Mouse (Mus musculus) hindbrain, postnatal 0 days (tissue): ENCODE results near the gene Vgf. TPM values are rescaled to one million over a fixed set of nuclear protein-coding genes. Genes with fewer than 3 reads are reported as not detected.

Source experiments
- ATAC-seq: fragments of 200-750 bp; cut with Nextera tagmentation; 2 replicates; pipeline ENCODE4 v1.8.0; 2017; ENCODE audit warnings: mild to moderate bottlenecking, moderate TSS enrichment, moderate library complexity
- DNase-seq: peaks from one replicate; pipeline ENCODE4 v3.0.0-alpha.2; 2015; ENCODE audit warnings: low spot score
- H3K27ac ChIP-seq: fragments of 300-500 bp; sonication (generic); 2 replicates; pipeline ENCODE4 v1.5.1; 2014; ENCODE audit warnings: mild to moderate bottlenecking
- H3K27me3 ChIP-seq: fragments of 300-500 bp; sonication (generic); 2 replicates; pipeline ENCODE4 v1.6.1; 2014; ENCODE audit warnings: low read length, mixed read lengths; ENCODE audit not compliant: insufficient read depth
- H3K36me3 ChIP-seq: fragments of 300-500 bp; sonication (generic); 2 replicates; pipeline ENCODE4 v1.6.1; 2014; ENCODE audit warnings: low read length, mixed read lengths; ENCODE audit not compliant: insufficient read depth
- H3K4me1 ChIP-seq: fragments of 300-500 bp; sonication (generic); 2 replicates; pipeline ENCODE4 v1.6.1; 2014; ENCODE audit warnings: antibody characterized with exemption, low read length, mixed read lengths; ENCODE audit not compliant: insufficient read depth
- H3K4me2 ChIP-seq: fragments of 300-500 bp; sonication (generic); 2 replicates; pipeline ENCODE4 v1.6.1; 2014; ENCODE audit warnings: low read depth, mild to moderate bottlenecking, low read length, moderate library complexity, mixed read lengths
- H3K4me3 ChIP-seq: fragments of 300-500 bp; sonication (generic); 2 replicates; pipeline ENCODE4 v1.5.1; 2014; ENCODE audit warnings: low read length
- H3K9ac ChIP-seq: fragments of 300-500 bp; sonication (generic); replicated peaks from 2 replicates; pipeline ENCODE4 v1.6.1; 2014; ENCODE audit warnings: mild to moderate bottlenecking, low read length, moderate library complexity, mixed read lengths
- H3K9me3 ChIP-seq: fragments of 300-500 bp; sonication (generic); 2 replicates; pipeline ENCODE4 v1.6.1; 2016; ENCODE audit warnings: low read length, mixed read lengths
- CTCF ChIP-seq: IDR thresholded peaks from 2 replicates; pipeline ENCODE4 v1.5.1; 2016; ENCODE audit warnings: antibody characterized with exemption, control low read depth, low read depth
- WGBS: fragments of 180-500 bp; shearing (Covaris S2); extraction: QIAGEN DNeasy Blood & Tissue Kit; methylation state at CpG from one replicate; pipeline ENCODE4 v1.1.7; 2014; 5-methylcytosine and 5-hydroxymethylcytosine counted together
- polyA plus RNA-seq: library from polyadenylated mRNA; unstranded; fragments of >200 nt; fragmentation: Nextera tagmentation; extraction: Ambion mirVana; gene quantifications from 2 replicates; pipeline ENCODE4 v1.2.1, GENCODE M21; 2015
- total RNA-seq: library from RNA; depleted of rRNA; stranded (reverse); fragments of >200 nt; gene quantifications from 2 replicates; pipeline ENCODE4 v1.2.3, GENCODE M21; 2014

Vgf gene
- total and polyA plus RNA-seq, 2 experiments from 2014 or later, result 45.9 to 136 TPM

GRCm38 (mm10) chr5:137009988-137010387, 16.2 kb upstream of the Vgf start:
- peak; percentile 70 for DNase-seq
- WGBS, result 31% methylated on average over 3 of the region's 3 CpGs

GRCm38 (mm10) chr5:137012401-137012950, 13.7 kb upstream of the Vgf start:
- H3K4me3 ChIP-seq, result no peak overlapping the region
- 75% methylated on average over 15 of the region's 15 CpGs for WGBS
- no peak overlapping the region for H3K4me2 ChIP-seq
- DNase-seq, result no peak
- no peak for TF ChIP-seq CTCF
- H3K36me3 ChIP-seq, result no peaks in the 10 kb centered on the region
- H3K9ac ChIP-seq, result no peak overlapping the region
- no peaks in the 10 kb centered on the region for H3K4me1 ChIP-seq
- no peak overlapping the region for H3K27ac ChIP-seq
- H3K27me3 ChIP-seq, result no peaks in the 10 kb centered on the region
- H3K9me3 ChIP-seq, result no peaks in the 10 kb centered on the region
- no peak for ATAC-seq

More at GRCm38 (mm10) chr5:137009988-137010387, 16.2 kb upstream of the Vgf start:
- no peak overlapping the region for H3K4me2 ChIP-seq
- no peak overlapping the region for H3K27ac ChIP-seq
- H3K4me3 ChIP-seq, result no peak overlapping the region
- H3K36me3 ChIP-seq, result no peaks in the 10 kb centered on the region
- no peak overlapping the region for H3K9ac ChIP-seq
- no peak; the same call in 1 of the 2 replicates for ATAC-seq
- no peaks in the 10 kb centered on the region for H3K9me3 ChIP-seq
- no peaks in the 10 kb centered on the region for H3K4me1 ChIP-seq
- TF ChIP-seq CTCF, result peak; percentile 70
- no peaks in the 10 kb centered on the region for H3K27me3 ChIP-seq

GRCm38 (mm10) chr5:137015913-137016312, 10.3 kb upstream of the Vgf start:
- H3K9me3 ChIP-seq, result no peaks in the 10 kb centered on the region
- ATAC-seq (no peak), DNase-seq (no peak)
- H3K9ac ChIP-seq, result no peak overlapping the region
- no peaks in the 10 kb centered on the region for H3K27me3 ChIP-seq
- TF ChIP-seq CTCF, result no peak
- no peak overlapping the region for H3K27ac ChIP-seq
- H3K4me2 ChIP-seq, result no peak overlapping the region
- WGBS, result 89% methylated on average over 3 of the region's 3 CpGs
- H3K4me3 ChIP-seq, result no peak overlapping the region
- no peaks in the 10 kb centered on the region for H3K36me3 ChIP-seq
- H3K4me1 ChIP-seq, result no peaks in the 10 kb centered on the region

- no peaks in the 10 kb centered on the region for H3K9me3 ChIP-seq
- no peak overlapping the region; the same call in 1 of the 2 replicates for H3K27ac ChIP-seq
- no peak overlapping the region for H3K4me3 ChIP-seq
- H3K9ac ChIP-seq, result no peak overlapping the region
- ATAC-seq (no peak), DNase-seq (no peak)
- H3K4me1 ChIP-seq, result no peaks in the 10 kb centered on the region; the same call in 1 of the 2 replicates
- H3K4me2 ChIP-seq, result no peak overlapping the region
- no peaks in the 10 kb centered on the region for H3K36me3 ChIP-seq
- 48% methylated on average over 3 of the region's 3 CpGs for WGBS
- no peak for TF ChIP-seq CTCF
- H3K27me3 ChIP-seq, result peaks cover 14% of the 10 kb centered on the region; the same call in 1 of the 2 replicates
These were observed 1.9 kb upstream of the Vgf start for GRCm38 (mm10) chr5:137024318-137024717.

- peaks cover 14% of the 10 kb centered on the region; the same call in 1 of the 2 replicates for H3K27me3 ChIP-seq
- H3K27ac ChIP-seq, result no peak overlapping the region
- 0 out of 2 replicates have a peak, but pooled peaks have one; percentile 12 for ATAC-seq
- H3K4me2 ChIP-seq, result peak overlapping the region; percentile 42
- no peaks in the 10 kb centered on the region for H3K36me3 ChIP-seq
- H3K4me1 ChIP-seq, result no peaks in the 10 kb centered on the region; the same call in 1 of the 2 replicates
- DNase-seq, result peak; percentile 85
- WGBS, result under 1% methylated on average over 23 of the region's 23 CpGs
- no peaks in the 10 kb centered on the region for H3K9me3 ChIP-seq
- peak overlapping the region; percentile 32 for H3K4me3 ChIP-seq
- no peak overlapping the region for H3K9ac ChIP-seq
- TF ChIP-seq CTCF, result peak; percentile 99
These were observed 1.1 kb upstream of the Vgf start for GRCm38 (mm10) chr5:137025132-137025531.

GRCm38 (mm10) chr5:137028561-137029272, 2.5 kb downstream of the Vgf start:
- Histone ChIP-seq H3K27ac (peak overlapping the region; percentile 91), H3K9me3 (no peaks in the 10 kb centered on the region), H3K4me1 (no peaks in the 10 kb centered on the region; the same call in 1 of the 2 replicates), H3K9ac (peak overlapping the region; percentile 61), H3K27me3 (peaks cover 28% of the 10 kb centered on the region; the same call in 1 of the 2 replicates), H3K36me3 (no peaks in the 10 kb centered on the region), H3K4me3 (peak overlapping the region; percentile 51), H3K4me2 (peak overlapping the region; percentile 86)
- peak; percentile 76 for DNase-seq
- ATAC-seq, result peak; percentile 34
- no peak for TF ChIP-seq CTCF
- WGBS, result 2% methylated on average over 24 of the region's 29 CpGs

- Histone ChIP-seq H3K9me3 (no peaks in the 10 kb centered on the region), H3K4me2 (peak overlapping the region; percentile 86), H3K9ac (peak overlapping the region; percentile 61), H3K4me1 (no peaks in the 10 kb centered on the region; the same call in 1 of the 2 replicates), H3K36me3 (no peaks in the 10 kb centered on the region), H3K4me3 (peak overlapping the region; percentile 51), H3K27ac (peak overlapping the region; percentile 91), H3K27me3 (peaks cover 28% of the 10 kb centered on the region; the same call in 1 of the 2 replicates)
- no peak for TF ChIP-seq CTCF
- DNase-seq (no peak), ATAC-seq (no peak; the same call in 1 of the 2 replicates)
- WGBS, result 0% methylated on average over 8 of the region's 8 CpGs
These were observed 3.0 kb downstream of the Vgf start for GRCm38 (mm10) chr5:137029273-137029585.
